Mouse (Mus musculus): ENCODE results near the gene Rps12. TPM values are rescaled to one million over a fixed set of nuclear protein-coding genes. Genes with fewer than 3 reads are reported as not detected.

Rps12 gene
- total and polyA plus RNA-seq, 2 experiments from 2014 or later, result 142 to 1,859 TPM

GRCm38 (mm10) chr10:23754166-23754565 is 32.9 kb downstream of the Rps12 start:
- no peak overlapping the region for H3K4me3 ChIP-seq (ENCODE audit: low read depth, low read length)
- WGBS, result 78% methylated on average over 7 of the region's 7 CpGs
- H3K36me3 ChIP-seq (ENCODE audit: insufficient read depth, low read length), result no peaks in the 10 kb centered on the region
- TF ChIP-seq CTCF (IDR thresholded peaks at IDR 0.05), result no peak
- H3K4me2 ChIP-seq (ENCODE audit: low read depth, low read length, poor library complexity, severe bottlenecking), result no peak overlapping the region
- no peak overlapping the region for H3K27ac ChIP-seq (ENCODE audit: low read depth, low read length)
- H3K4me1 ChIP-seq (ENCODE audit: insufficient read depth, low read length), result no peaks in the 10 kb centered on the region
- ATAC-seq (ENCODE audit: low FRiP score) (no peak), DNase-seq (ENCODE audit: low spot score) (no peak)
- no peak overlapping the region for H3K9ac ChIP-seq (replicated peaks; ENCODE audit: low read length, poor library complexity, severe bottlenecking)
- H3K27me3 ChIP-seq (ENCODE audit: insufficient read depth, low read length), result no peaks in the 10 kb centered on the region
- H3K9me3 ChIP-seq (ENCODE audit: low read length), result no peaks in the 10 kb centered on the region

Other genes with a start within 250 kb of the Rps12 start
- gene Slc18b1, start 9.7 kb upstream of the Rps12 start, total RNA-seq (2014; rRNA removed), result 12.7 and 13.7 TPM in 2 replicates
- gene Slc18b1, start 9.7 kb upstream of the Rps12 start, polyA plus RNA-seq (2015; fragmentation: Nextera tagmentation; extraction: Ambion mirVana), result 12.4 TPM in 2 replicates
- not detected in 2 replicates for gene Vnn3, start 64.2 kb upstream of the Rps12 start, total RNA-seq (2014; rRNA removed)
- 0.09 TPM in 1 of 2 replicates, not detected in the other for gene Vnn3, start 64.2 kb upstream of the Rps12 start, polyA plus RNA-seq (2015; fragmentation: Nextera tagmentation; extraction: Ambion mirVana)
- gene Vnn1, start 107.4 kb upstream of the Rps12 start, total RNA-seq (2014; rRNA removed), result 0.28 TPM in 1 of 2 replicates, not detected in the other
- 0.67 and 0.83 TPM in 2 replicates for gene Vnn1, start 107.4 kb upstream of the Rps12 start, polyA plus RNA-seq (2015; fragmentation: Nextera tagmentation; extraction: Ambion mirVana)
- not detected in 2 replicates for gene Taar1, start 133.1 kb upstream of the Rps12 start, total RNA-seq (2014; rRNA removed)
- not detected in 2 replicates for gene Taar1, start 133.1 kb upstream of the Rps12 start, polyA plus RNA-seq (2015; fragmentation: Nextera tagmentation; extraction: Ambion mirVana)
- gene Taar2, start 151.3 kb upstream of the Rps12 start, total RNA-seq (2014; rRNA removed), result not detected in 2 replicates
- gene Taar2, start 151.3 kb upstream of the Rps12 start, polyA plus RNA-seq (2015; fragmentation: Nextera tagmentation; extraction: Ambion mirVana), result not detected in 2 replicates
- gene Taar3, start 162.3 kb upstream of the Rps12 start, total RNA-seq (2014; rRNA removed), result not detected in 2 replicates
- not detected in 2 replicates for gene Taar3, start 162.3 kb upstream of the Rps12 start, polyA plus RNA-seq (2015; fragmentation: Nextera tagmentation; extraction: Ambion mirVana)
- not detected in 2 replicates for gene Taar4, start 173.2 kb upstream of the Rps12 start, total RNA-seq (2014; rRNA removed)
- 0.15 TPM in 1 of 2 replicates, not detected in the other for gene Taar4, start 173.2 kb upstream of the Rps12 start, polyA plus RNA-seq (2015; fragmentation: Nextera tagmentation; extraction: Ambion mirVana)
- gene Taar5, start 183.4 kb upstream of the Rps12 start, total RNA-seq (2014; rRNA removed), result not detected in 2 replicates
- not detected in 2 replicates for gene Taar5, start 183.4 kb upstream of the Rps12 start, polyA plus RNA-seq (2015; fragmentation: Nextera tagmentation; extraction: Ambion mirVana)
- not detected in 2 replicates for gene Taar6, start 198.4 kb upstream of the Rps12 start, total RNA-seq (2014; rRNA removed)
- not detected in 2 replicates for gene Taar6, start 198.4 kb upstream of the Rps12 start, polyA plus RNA-seq (2015; fragmentation: Nextera tagmentation; extraction: Ambion mirVana)
- gene Taar7a, start 206.2 kb upstream of the Rps12 start, total RNA-seq (2014; rRNA removed), result not detected in 2 replicates
- not detected in 2 replicates for gene Taar7a, start 206.2 kb upstream of the Rps12 start, polyA plus RNA-seq (2015; fragmentation: Nextera tagmentation; extraction: Ambion mirVana)
- gene Taar7b, start 212.7 kb upstream of the Rps12 start, total RNA-seq (2014; rRNA removed), result not detected in 2 replicates
- not detected in 2 replicates for gene Taar7b, start 212.7 kb upstream of the Rps12 start, polyA plus RNA-seq (2015; fragmentation: Nextera tagmentation; extraction: Ambion mirVana)
- not detected in 2 replicates for gene Taar7d, start 239.9 kb upstream of the Rps12 start, total RNA-seq (2014; rRNA removed)
- not detected in 2 replicates for gene Taar7d, start 239.9 kb upstream of the Rps12 start, polyA plus RNA-seq (2015; fragmentation: Nextera tagmentation; extraction: Ambion mirVana)

All from midbrain, postnatal 0 days (tissue).